Mouse (Mus musculus) liver, embryonic 14.5 days (tissue): ENCODE results near the gene Gpha2.

Experiments used
- CTCF ChIP-seq: IDR thresholded peaks from 2 replicates; pipeline ENCODE4 v1.5.1; 2016; ENCODE audit warnings: antibody characterized with exemption, low read depth, control low read depth
- EP300 ChIP-seq: IDR thresholded peaks from 2 replicates; pipeline ENCODE4 v1.6.1; 2016; ENCODE audit warnings: antibody characterized with exemption, low read depth

DNA sequence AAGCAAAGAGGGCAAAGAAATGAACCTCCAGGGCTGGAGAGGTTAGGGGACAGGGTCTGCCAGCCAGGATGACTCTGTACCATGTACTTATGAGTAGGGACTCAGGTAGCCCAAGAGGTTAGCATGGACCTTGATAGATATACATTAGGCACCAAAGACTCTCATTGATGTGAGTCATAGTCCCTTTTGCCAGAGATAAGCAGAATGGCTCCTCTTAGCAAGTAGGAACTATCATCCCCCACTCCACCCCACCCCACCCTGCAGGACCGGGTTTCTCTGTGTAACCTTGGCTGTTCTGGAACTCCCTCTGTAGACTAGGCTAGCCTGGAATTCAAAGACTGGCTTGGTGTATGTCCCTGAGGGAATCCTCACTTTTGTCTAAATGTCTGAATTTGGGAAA is 14.0 kb downstream of the Gpha2 start:
- TF ChIP-seq CTCF: no peak
- no peak for TF ChIP-seq EP300
